Mouse (Mus musculus) layer of hippocampus, postnatal 14 days (tissue): ENCODE measurements at regions not wholly inside any gene's neighbourhood (a gene's known extent, or its start where the extent isn't known, plus 50 kb on each side); places are given as distances from the start of the nearest gene placed in this dataset.

Experiments
- DNase-seq, 2 experiments: peaks; one replicate each; pipeline ENCODE4 v3.0.0; 2021 to 2022; ENCODE audit warnings: low spot score in 2 of 2, mixed read lengths in 1 of 2

DNA sequence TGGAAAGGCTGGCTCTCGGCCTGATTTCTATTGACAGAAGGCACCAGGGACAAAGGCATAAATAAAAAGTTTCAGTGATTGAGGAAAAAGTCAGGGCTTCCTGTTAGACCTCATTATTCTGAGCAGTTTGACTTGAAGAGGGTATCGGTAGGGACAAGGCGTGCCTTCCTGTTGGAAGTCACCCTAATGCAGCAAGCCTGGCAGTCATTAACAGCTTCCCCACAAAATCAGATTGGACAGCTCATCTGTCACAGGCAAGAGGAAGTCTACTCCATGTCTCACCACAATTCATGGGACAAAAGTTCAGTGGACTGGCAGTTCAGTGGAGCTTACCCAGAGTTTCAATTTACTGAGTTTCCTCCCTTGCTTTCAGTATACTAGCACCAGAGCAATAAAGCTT lies 715.5 kb downstream of the Fam181b start:
- DNase-seq, result no peak

- no peak for DNase-seq
Measured at GRCm38 (mm10) chr7:93835697-93836096, 756.0 kb downstream of the Fam181b start.

DNA sequence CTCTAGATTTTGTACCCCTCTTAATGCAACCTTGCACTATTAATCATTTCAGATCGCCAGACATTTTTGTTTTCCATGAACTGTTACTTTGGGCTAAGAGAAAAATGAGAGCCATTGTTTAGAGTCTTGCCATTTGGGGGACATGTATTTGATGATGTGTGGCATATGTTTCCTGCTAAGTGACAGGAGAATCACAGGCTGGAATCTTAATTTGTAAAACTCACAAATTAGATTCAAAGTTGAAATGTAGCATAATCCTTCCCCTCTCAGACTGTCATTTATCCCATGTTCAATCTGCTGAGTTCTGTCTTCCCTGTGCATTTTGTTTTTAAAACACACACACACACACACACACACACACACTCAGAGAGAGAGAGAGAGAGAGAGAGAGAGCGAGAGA lies 756.5 kb downstream of the Fam181b start:
- DNase-seq, result no peak

DNA sequence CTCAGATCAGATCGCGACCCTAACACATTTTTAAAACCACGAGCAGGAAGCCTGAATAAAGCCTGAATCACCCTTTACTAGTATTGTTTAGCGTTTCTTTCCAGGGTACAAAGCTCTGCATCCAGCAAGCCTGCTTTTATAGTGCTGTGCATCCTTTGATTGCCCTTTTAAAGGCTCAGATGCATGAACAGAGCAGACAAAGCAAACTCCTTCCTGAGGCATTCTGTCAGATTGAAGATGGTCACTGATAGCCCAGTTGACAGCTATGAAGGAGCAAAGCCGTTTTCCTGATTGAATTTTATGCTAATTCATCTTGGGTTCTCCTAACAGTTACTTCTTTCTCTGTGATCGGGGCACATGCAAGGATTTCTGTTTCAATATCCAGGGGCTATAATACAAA lies 775.4 kb downstream of the Fam181b start:
- no peak for DNase-seq

- DNase-seq, result no peak
Measured at GRCm38 (mm10) chr7:93893701-93894100, 814.0 kb downstream of the Fam181b start.

- DNase-seq, result no peak
Measured at GRCm38 (mm10) chr7:93896921-93897320, 817.3 kb downstream of the Fam181b start.

- no peak for DNase-seq
Measured at GRCm38 (mm10) chr7:93902770-93903169, 823.1 kb downstream of the Fam181b start.

- DNase-seq, result no peak
Measured at GRCm38 (mm10) chr7:93936925-93937324, 857.3 kb downstream of the Fam181b start.

GRCm38 (mm10) chr7:93982103-93982502 lies 902.4 kb downstream of the Fam181b start:
- DNase-seq, result peak in 1 of 2 experiments; percentile 7

GRCm38 (mm10) chr7:94002780-94003179 lies 923.1 kb downstream of the Fam181b start:
- no peak for DNase-seq

- peak; percentile 14 to 20 for DNase-seq
Measured at GRCm38 (mm10) chr7:94042466-94043030, 962.9 kb downstream of the Fam181b start.

GRCm38 (mm10) chr7:94045428-94045827 lies 965.8 kb downstream of the Fam181b start:
- no peak for DNase-seq

DNA sequence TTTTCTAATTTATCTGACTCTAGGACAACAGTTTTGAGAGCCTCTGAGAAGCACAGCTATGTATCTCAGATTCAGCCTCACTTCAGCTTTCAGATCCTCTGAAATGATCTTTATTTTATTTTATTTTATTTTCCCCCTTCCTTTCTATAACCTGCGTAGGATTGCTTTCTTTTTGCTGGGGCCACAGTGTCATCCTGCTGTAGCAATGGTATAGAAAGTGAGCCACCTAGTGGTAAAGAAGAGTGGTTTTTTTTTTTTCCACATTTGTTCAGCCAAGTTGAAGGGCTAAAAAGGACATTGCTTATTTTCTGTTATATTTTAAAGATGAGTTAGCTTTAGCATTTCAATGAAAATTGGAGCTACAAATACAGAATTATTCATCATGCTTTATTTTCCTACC lies 966.4 kb downstream of the Fam181b start:
- no peak for DNase-seq

DNA sequence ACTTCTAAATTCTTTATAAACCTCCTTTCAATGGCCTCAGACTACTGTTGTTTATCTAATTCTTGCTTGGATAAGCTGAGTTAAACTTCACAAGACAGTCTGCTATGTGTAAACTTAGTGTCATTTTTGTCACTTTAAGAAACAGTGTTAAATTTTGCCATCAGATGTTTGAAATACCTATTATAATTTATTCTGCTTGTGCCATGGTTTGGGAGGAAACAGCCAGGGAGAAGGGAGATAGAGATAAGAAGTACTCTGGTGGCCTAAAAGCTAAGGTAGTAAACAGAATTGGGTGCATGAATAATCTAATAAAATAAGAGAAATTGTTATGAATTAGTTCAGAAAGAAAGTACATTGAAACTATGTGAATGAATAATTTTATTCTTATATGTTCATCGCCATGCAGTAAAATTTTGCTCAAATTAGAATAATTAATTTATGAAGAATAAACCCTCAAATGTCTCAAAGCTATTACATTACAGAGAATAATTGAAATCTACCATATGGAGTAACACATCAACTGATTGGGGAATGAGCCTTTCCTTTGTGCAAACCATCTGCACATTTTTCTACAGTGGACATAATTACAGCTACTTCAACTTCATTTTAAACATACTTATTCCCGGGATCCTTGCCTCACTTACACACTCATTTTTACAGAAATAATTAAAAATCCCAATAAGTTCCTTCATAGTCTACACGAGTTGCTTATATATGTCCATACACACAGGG lies 982.3 kb downstream of the Fam181b start:
- no peak for DNase-seq
